Mouse (Mus musculus) monocyte, adult 5-6 weeks (primary cell): ENCODE results near the gene B4galt1. TPM values are rescaled to one million over a fixed set of nuclear protein-coding genes. Genes with fewer than 3 reads are reported as not detected.

Experiments
- total RNA-seq: library from RNA; stranded (forward); fragments of 200-1000, 200-491, 200-594 nt; gene quantifications from 3 replicates; pipeline ENCODE4 v1.2.3, GENCODE M21; 2017

The B4galt1 gene
- total RNA-seq, 1 experiment from 2014 or later: 27.7 TPM

Other genes with a start within 250 kb of the B4galt1 start
- 5.2 to 14.7 TPM (median 5.3 TPM) in 3 replicates for gene Aptx, start 150.8 kb downstream of the B4galt1 start, total RNA-seq
- gene Dnaja1, start 131.9 kb downstream of the B4galt1 start, total RNA-seq: 358 to 846 TPM (median 373 TPM) in 3 replicates
- 135 to 185 TPM (median 161 TPM) in 3 replicates for gene Smu1, start 96.1 kb downstream of the B4galt1 start, total RNA-seq
- not detected in 3 replicates for gene Spink4, start 66.0 kb upstream of the B4galt1 start, total RNA-seq
- 241 to 264 TPM (median 246 TPM) in 3 replicates for gene Bag1, start 94.3 kb upstream of the B4galt1 start, total RNA-seq
- gene Chmp5, start 94.4 kb upstream of the B4galt1 start, total RNA-seq: 103 to 128 TPM (median 128 TPM) in 3 replicates
- gene Nfx1, start 116.9 kb upstream of the B4galt1 start, total RNA-seq: 52.8 to 83.9 TPM (median 66.9 TPM) in 3 replicates
- not detected in 3 replicates for gene Aqp7, start 194.1 kb upstream of the B4galt1 start, total RNA-seq
- 0.38 to 1.4 TPM in 2 of 3 replicates, not detected in the other for gene Aqp3, start 244.2 kb upstream of the B4galt1 start, total RNA-seq